Mouse (Mus musculus): ENCODE data around the gene Eml1.

DNA sequence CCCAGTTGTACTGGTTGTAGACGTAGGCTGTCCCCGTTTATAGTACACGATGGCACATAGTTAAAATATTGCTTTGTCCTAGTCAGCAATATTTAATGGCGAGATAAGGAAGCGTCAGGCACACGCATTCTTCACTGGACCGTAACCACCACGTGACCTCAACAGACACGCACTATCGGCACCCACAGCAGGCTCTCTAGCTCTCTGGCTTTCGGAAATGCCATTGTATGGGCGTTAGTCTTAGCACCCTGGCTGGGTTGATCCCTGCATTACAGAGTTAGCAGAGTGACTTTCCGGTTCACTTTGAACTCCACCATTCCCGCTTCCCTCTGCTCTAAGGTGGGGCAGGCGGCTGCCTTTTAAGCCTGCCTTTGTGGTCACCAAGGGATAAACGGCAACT is 132.8 kb downstream of the Eml1 start:
- TF ChIP-seq NANOG (IDR thresholded peaks at IDR 0.05; ENCODE audit: borderline replicate concordance, low read length) (no peak), CTCF (conservative IDR thresholded peaks at IDR 0.05; ENCODE audit: low read length) (no peak)
